Mouse (Mus musculus) spleen, postnatal 4 days (tissue): ENCODE data around the gene Fgfrl1.

Experiments
- DNase-seq, 2 experiments: peaks; one replicate each; pipeline ENCODE4 v3.0.0; 2022; ENCODE audit warnings: low spot score in 2 of 2

Gene Fgfrl1

DNA sequence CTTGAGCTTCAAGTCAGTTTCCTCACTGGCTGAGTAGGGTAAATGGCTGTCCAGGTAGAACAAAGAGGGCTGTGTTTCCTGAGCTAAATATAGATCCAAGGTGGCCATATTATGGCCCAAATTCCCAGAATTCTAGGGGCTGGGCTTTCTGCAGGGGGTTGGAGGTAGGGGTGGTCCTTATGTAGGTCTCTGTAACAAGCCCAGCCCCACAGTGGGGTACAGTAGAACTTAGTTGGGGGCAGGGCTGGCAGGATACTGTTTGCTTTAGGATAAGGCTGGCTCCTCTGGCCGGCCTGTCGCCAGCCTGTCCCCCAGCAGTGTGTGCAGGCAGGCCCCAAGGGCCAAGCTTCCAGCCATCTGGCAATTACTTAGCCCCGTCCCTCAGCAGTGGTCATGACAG is 8.2 kb downstream of the Fgfrl1 start:
- DNase-seq = no peak

DNA sequence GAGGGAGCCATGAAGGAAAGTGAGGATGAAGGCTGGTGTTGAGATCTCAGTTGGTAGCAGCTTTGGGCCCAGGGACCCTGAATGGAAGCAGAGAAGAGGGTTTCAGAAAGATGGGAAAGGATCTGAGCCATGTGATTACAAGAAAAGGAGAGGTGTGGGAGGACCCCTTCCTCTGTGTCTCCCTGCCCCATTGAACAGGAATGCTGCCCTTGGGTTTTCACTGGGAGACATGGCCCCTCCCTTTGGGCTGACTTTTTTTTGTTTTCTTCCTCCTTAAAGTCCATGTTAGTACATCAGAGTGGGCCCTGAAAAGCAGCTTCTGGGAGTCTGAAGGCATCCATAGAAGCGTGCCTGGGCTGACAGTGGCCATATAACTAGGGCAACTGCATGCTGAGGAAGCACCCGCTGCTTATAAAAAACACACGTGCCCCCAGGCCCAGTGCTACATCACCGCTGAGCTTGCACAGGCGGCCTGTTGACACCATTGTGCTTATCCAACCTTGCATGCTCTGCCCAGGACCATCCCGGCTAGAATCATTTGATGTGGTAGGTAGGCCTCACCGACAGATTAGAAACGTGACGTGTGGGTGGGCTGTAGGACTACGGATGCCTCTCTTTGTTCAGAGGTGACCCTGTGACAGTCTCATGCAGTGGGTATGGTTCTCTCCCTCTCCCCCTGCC is 9.3 kb downstream of the Fgfrl1 start:
- no peak for DNase-seq

DNA sequence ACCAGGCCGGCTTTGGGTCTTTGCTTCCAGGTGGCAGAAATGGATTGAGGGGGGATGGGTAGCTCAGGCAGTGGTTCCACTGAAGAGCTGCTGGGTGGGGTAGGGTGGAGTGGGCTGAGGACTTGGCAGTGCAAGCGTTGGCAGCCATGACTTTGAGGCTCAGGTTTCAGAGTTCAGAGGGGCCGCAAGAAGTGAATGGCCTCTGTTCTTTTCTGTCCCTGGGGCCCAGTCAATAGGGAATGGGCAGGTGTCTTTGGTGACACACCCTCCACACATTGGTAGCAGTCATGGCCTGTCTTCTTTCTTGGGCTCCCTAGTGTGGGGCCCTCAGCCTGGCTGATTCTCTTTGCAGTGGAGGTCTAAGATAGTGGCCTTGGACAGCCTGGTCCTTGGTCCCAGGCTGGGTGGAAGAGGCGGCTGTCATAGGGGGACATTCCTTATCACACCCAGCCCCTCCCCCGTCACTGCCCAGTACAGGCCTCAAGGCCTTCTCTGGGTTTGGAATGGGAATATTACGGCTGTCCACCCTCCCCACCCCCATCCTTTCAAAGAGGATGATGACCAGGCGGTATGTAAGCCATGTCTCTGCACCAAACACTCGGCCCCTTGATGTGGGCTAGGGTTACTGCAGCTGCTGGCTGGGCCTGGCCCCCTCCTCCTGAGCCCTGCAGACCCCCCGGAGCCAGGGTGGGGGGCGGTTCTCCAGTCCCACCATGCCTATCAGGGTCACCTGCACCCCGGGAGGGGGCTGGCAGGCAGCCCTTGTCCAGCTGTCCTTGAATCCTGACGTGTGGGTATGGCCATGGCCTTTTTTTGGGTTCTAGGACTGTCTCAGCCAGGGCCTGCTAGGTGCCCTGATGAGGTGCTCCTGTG is 11.8 kb downstream of the Fgfrl1 start:
- no peak for DNase-seq

DNA sequence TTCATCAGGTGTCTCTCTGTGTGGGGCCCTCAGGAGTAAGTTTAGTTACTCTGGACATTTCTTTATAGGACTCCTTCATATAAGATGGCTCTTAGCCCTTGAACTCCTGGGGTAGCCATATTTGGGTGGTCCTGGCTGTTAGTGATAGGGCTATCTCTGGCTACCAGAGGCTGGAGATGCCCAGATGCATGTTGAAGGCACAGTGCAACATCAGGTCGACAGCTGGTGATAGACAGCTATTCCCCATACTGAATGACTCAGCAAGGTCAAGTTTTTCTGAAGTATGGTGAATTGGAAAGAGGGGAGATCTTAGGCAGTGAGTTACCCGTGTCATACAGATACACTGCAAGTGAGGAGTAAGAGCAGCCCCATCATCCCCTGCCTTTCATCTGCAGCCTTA is 15.6 kb downstream of the Fgfrl1 start:
- no peak for DNase-seq

DNA sequence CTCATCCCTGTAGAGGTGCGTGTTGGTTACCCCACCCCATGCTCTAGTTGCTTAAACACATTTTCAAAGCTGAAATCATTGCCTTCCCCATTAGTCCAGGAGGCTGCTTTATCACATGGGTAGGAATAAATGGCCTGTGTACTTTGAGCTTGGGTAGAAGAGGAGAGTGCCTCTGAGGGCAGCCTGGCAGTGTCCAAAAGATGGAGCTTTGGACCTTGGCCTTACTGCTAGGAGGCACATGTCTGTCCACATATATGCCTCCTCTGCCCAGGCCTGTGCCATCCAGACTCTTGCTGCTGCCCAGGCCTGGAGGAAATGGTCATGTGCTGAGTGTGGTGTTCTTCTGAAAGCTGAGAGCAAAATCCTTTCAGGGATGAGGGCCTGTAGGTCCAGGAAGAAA is 16.2 kb downstream of the Fgfrl1 start:
- no peak for DNase-seq

DNA sequence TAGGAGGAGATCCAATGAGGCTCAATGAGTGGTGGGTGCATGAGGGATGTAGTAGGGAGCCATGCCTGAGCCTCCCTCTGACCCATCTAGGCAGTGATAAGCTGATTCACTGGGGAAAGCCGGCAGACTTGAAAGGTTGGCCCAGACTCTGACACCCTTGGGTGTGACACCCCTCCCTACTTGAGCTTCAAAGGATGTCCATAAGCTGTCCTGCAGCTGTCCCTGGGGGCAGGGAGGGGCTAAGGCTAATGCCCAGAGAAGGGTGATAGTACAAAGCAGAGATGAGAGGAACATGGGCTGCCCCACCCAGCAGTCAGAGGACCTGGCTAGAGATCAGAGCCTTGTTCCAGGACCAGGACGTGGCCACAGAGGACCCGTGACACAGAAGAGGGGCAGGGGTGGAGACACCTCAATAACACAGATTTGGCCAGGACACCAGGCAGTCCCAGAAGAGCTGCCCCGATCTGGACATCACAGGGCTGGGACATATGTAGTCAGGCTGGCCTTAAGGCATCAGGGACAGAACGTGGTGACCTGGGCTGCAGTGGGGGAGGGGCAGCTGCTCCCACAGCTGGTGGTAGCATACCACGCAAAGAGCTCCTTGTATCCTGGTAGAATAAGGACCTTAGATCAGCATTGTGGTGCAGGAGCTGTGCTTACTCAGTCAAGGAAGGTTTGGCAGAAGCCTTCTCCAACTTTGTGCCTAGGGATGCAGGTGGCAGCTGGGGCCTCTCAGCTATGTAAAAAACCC is 17.0 kb downstream of the Fgfrl1 start:
- no peak for DNase-seq

DNA sequence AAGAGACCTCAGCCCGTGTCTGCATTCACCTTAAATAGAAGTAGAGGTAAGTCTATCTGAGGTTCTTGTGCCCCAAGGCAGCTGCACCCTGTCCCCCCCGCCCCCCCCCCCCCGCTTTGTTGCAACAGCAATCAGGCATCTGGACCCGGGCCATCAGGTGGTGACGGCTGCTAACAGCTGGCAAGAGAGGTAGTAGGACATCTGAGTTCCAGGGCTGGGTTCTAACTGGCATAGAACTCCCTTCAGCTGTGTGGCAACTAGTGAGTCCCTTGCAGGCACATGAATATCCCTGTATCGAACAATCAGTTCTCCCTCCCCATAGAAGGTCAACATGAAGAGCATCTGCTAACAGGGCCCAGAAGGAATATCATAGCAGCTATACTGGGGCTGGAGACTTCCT is 19.8 kb downstream of the Fgfrl1 start:
- no peak for DNase-seq

DNA sequence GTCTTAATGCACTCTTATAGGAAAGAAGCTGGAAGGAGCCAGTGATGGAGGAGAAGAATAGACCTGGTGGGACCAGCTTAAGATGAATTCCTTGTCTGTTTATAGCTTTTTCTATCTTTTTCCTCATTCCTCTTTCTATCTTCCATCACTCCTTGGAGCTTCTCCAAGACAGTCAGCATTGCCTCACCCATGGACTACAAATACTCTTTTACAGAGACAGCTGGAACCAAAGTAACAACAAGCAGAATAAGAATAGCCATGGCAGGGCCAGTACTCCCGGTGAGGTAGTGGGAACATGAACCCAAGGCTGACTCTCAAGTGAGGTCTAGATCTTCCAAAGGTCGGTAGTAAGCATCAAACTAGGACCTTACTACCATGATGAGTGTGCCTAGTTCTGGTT is 20.9 kb downstream of the Fgfrl1 start:
- DNase-seq = no peak

DNA sequence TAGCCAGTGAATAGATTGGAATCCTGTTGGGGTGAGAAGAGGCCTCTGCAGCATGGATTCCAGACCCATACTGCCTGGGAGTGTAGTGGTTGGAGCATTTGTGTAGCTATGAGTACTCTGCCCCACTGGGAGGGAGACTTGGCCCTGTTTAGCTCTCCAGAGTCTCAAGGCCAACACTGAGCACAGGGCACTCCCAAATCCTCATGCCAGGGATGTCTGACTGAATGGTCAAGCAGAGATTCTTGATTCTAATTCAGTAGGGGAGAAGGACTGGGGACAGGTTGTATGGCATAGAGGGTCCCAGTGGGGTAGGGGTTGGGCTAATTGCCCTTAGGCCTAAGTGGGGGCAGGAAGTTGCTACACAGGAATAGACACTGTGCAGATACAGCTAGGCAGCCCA is 21.5 kb downstream of the Fgfrl1 start:
- DNase-seq = no peak

DNA sequence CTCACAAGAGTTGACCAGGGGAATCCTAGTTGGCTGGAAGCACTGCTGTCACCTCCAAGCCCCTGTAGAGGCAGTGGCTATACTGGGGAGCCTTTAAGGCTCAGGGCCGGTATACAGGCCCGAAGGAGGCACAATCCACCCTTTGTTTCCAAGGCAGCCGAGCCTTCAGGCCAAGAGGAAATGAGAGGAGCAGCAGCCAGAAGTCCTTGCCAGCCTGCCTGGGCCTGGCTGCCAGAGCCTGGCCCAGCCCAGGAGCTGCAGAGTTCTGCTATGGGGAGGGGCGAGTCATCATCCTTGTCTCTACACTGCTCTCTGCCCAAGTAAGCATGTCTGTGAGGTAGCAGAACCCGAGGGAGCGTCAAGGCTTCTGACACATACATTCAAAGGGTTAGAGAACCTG is 22.0 kb downstream of the Fgfrl1 start:
- no peak for DNase-seq

DNA sequence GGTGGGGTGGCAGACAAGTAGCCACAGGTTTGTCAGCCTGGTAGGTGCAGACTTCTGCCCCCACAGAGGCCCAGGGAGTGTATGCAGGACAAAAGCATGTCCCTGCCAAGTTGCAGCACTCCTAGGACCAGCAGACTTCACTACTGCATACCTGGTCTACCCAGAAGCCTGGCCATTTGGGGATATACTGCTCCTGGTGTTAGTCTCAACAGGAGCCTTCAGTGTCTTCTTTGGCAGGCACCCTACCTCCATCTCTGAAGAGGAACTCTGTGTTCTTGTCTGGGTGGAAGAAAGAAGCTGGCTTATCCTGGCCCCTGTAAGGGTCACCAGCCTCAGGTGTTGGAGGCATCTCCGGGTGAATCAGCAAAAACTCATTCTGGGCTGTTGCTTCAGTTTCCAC is 23.8 kb downstream of the Fgfrl1 start:
- no peak for DNase-seq

DNA sequence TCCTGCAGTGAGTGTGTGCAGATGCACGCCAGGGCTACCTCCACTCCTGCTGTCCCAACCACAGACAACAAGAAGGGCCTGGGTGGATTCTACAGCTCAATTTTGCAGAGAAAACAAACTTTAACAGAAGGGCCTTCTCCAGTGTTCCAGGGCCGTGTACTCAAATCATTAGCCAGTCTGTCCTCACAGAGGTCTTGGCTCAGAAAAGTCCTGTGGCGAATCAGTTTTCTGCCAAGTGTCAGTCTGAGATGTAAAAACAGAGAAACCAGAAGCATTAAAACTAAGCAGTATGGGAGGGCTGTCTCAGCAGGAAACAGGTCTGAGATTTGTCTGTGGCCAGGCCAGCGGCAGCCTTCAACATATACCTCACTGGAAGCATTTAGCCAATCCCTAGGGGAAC is 25.9 kb downstream of the Fgfrl1 start:
- DNase-seq = no peak

DNA sequence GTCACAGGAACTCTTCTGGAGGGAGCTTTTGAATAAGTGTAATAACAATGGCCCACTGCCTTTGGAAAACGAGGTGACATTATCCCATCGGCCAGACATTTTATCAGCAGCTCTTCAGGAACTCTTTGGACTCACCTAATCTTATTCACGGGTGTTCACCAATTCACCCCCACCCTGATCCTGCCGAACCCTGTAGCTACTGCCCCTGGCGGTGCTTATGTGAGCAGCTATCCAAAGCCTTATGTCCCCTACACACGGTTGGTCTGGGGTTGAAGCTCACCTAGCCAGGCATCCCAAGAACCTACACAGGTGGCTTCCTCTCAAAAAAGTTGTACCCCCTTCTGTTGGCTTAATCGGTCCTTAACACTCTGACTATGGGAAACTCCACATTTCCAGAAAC is 27.6 kb downstream of the Fgfrl1 start:
- no peak for DNase-seq

DNA sequence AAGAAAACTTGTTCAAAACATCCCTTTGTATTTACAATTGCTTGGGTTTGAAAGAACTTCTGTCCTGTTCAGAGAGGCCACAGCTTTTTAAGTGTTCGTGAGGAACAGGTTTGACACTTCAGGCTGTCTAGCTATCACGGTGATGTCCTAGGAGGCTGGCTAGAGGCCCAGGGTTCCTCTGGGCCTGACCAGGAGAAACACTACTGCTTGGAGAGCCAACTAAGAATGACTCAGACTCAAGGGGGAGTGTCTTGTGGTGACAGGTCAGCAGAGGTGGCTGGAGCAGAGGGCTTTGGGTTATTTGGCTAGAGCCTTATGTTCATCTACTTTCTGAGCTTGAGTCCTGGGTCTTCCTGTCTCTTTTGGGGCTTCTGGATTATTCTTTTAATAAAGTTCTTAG is 31.8 kb downstream of the Fgfrl1 start:
- DNase-seq = no peak

DNA sequence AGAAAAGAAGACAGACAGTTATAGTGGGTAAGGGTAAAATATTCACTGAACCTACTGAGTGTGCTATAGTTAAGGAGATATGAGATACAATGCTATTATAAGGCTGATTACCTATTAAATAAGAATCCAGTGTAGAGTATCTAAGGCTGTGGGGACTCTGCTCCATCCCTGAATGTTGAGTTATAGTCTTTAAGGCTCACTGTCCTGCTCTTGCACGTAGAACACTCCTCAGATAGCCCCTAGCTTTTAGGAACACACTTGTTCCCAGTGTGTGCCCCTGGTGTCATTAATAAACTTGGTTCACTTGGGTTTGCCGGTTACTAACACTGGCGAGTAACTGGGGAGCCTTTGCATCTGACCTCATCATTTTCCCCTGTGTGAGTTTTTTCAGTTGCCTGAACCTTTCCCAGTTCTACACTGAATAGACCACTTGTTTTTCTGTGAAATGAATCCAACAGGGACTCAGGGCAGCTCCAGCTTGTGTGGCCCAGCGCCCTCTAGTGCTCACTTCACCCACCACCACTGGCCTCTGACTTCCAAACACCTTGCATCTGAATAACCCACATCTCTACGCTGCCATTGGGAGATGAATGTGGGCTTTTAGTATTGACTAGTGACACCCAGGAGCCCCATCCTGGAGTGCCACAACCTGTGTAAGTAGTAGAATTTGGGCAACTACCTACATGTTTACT is 34.5 kb downstream of the Fgfrl1 start:
- peak; percentile 54 to 81 for DNase-seq

DNA sequence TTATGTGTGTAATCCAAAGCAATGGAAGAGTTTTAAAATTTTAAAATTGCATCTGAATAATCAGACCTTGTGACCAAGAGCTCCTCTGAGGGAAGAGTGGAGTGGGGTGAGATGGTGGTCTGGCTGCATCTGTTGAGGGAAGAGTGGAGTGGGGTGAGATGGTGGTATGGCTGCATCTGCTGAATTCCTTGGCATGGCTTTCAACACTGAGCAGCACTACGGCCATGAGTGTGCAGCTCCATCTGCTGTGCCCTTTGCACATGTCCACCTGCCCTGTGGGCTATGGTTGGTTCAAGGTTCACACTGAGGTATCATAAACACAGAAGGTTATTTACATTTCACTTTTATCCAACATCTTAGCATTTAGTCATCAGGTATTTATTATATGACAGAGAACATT is 35.2 kb downstream of the Fgfrl1 start:
- no peak for DNase-seq

DNA sequence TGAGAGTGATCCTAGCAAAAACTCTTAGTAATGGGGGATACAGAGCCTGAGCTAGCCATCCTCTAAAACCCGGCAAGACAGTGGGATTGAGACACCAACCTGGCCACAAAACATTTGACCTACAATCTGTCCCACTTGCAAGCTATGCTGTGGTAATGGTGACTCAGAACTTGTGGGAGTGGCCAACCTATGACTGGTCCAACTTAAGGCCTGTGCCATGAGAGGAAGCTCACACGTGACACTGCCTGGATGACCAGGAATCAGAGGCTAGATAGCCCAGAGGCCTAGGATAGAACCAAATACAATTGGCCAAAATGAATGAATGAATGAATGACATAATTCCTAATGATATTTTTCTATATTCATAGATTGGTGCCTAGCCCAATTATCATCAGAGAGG is 49.7 kb downstream of the Fgfrl1 start:
- DNase-seq = no peak

DNA sequence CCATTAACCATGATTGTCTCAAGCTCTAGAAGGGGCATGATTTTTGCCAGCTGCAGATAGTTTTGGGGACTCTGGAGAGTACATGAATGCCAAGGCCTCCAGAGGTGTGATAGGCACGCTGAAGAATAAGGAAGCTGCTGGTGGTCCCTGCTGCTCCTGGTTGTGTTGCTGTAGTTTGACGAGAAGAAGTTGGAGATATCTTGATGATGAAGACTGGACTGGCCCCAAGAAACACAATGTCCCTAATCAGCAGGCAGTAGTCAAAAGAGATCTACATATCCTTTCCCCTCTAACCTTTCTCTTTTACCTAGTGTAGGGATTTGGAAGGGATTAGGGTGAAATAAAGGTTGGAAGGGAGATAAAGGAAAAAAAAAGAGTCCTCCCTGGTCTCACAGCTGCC is 50.4 kb downstream of the Fgfrl1 start:
- no peak for DNase-seq

DNA sequence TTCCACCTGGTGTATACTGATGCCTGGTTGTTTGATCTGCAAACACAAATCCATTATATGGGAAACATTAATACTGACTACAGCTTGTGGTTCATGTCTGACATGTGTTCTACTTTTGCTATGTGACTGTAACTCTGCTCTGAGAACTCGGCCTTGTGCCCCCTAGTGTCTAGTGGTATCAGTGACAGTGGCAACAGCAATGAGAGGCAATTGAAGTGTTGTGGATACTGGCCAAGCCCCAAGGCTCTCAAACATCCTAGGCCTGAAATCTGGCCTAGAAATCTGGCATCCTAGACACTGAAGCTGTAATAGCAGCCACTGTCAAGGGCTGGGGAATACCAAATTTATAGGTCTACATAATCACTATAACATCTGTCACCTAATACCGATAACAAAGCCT is 51.7 kb downstream of the Fgfrl1 start:
- DNase-seq = no peak

DNA sequence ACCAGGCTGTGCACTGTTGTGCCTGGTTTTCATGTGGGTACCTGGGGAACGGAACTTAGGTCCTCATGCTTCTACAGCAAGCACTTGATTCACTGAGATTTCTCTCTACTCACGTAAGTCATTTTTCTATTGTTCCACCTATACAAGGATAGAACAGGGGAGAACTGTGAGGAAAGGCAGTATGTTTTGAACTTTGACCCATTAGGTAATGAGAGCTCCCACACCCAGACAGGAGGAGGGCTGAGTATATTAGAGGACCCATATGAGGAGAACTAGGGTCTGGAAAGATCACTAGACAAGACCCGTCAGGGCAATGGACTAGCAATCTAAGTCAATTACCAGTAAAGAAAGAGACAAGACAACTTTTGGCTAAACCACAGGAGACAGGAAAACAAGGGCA is 52.4 kb downstream of the Fgfrl1 start:
- DNase-seq = no peak

DNA sequence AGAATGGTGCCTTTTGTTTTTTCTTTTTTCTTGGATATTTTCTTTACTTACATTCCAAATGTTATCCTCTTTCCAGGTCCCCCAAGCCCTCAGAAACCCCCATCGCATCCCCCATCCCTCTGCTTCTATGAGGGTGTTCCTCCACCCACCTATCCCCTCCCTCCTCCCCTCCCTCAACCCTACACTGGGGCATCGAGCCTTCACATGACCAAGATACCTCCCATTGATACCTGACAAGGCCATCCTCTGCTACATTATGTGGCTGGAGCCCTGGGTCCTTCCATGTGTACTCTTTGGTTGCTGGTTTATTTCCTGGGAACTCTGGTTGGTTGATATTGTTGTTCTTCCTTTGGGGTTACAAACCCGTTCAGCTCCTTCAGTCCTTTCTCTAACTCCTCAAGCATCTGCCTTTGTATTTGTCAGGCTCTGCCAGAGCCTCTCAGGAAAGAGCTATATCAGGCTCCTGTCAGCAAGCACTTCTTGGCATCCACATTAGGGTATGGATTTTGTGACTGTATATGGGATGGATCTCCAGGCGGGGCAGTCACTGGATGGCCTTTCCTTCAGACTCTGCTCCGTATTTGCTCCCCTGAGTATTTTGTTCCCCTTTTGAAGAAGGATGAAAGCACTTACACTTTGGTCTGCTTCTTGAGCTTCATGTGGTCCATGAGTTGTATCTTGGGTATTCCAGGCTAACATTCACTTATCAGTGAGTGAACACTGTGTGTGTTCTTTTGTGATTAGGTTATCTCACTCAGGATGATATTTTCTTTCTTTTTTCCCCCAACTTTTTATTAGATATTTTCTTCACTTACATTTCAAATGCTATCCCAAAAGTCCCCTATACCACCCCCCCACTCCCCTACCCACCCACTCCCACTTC is 58.4 kb downstream of the Fgfrl1 start:
- DNase-seq = no peak
